Mouse (Mus musculus) right cerebral cortex, postnatal 36 days (tissue): ENCODE data around the gene Gad2.

Experiments used
- DNase-seq, 2 experiments: peaks; one replicate each; pipeline ENCODE4 v3.0.0; 2022; ENCODE audit warnings: low spot score in 2 of 2, mixed read lengths in 1 of 2

The Gad2 gene

GRCm38 (mm10) chr2:22646134-22646533 is 24.1 kb downstream of the Gad2 start:
- DNase-seq = no peak

- no peak for DNase-seq
These were observed 26.4 kb downstream of the Gad2 start for GRCm38 (mm10) chr2:22648394-22648793.

GRCm38 (mm10) chr2:22651826-22652225 is 29.8 kb downstream of the Gad2 start:
- DNase-seq = no peak

- DNase-seq = no peak
These were observed 41.7 kb downstream of the Gad2 start for GRCm38 (mm10) chr2:22663731-22664130.

GRCm38 (mm10) chr2:22670415-22670814 is 48.4 kb downstream of the Gad2 start:
- no peak for DNase-seq

- DNase-seq = no peak
These were observed 49.3 kb downstream of the Gad2 start for GRCm38 (mm10) chr2:22671348-22671747.

GRCm38 (mm10) chr2:22677066-22677465 is 55.1 kb downstream of the Gad2 start:
- DNase-seq = no peak

GRCm38 (mm10) chr2:22679944-22680343 is 57.9 kb downstream of the Gad2 start:
- DNase-seq = no peak

- no peak for DNase-seq
These were observed 68.0 kb downstream of the Gad2 start for GRCm38 (mm10) chr2:22689969-22690368.

- DNase-seq = no peak
These were observed 83.0 kb downstream of the Gad2 start for GRCm38 (mm10) chr2:22704780-22705727.

GRCm38 (mm10) chr2:22706233-22706632 is 84.2 kb downstream of the Gad2 start:
- no peak for DNase-seq

- DNase-seq = peak; percentile 52 to 67
These were observed 99.8 kb downstream of the Gad2 start for GRCm38 (mm10) chr2:22721522-22722470.

- no peak for DNase-seq
These were observed 102.0 kb downstream of the Gad2 start for GRCm38 (mm10) chr2:22723927-22724534.

GRCm38 (mm10) chr2:22727113-22727512 is 105.1 kb downstream of the Gad2 start:
- no peak for DNase-seq

GRCm38 (mm10) chr2:22736134-22736533 is 114.1 kb downstream of the Gad2 start:
- DNase-seq = no peak

GRCm38 (mm10) chr2:22739369-22739768 is 117.4 kb downstream of the Gad2 start:
- DNase-seq = no peak

- no peak for DNase-seq
These were observed 118.4 kb downstream of the Gad2 start for GRCm38 (mm10) chr2:22740441-22740840.

GRCm38 (mm10) chr2:22741222-22741621 is 119.2 kb downstream of the Gad2 start:
- DNase-seq = no peak
